Mouse (Mus musculus): ENCODE measurements at regions not wholly inside any gene's neighbourhood (a gene's known extent, or its start where the extent isn't known, plus 50 kb on each side); places are given as distances from the start of the nearest gene placed in this dataset.

DNA sequence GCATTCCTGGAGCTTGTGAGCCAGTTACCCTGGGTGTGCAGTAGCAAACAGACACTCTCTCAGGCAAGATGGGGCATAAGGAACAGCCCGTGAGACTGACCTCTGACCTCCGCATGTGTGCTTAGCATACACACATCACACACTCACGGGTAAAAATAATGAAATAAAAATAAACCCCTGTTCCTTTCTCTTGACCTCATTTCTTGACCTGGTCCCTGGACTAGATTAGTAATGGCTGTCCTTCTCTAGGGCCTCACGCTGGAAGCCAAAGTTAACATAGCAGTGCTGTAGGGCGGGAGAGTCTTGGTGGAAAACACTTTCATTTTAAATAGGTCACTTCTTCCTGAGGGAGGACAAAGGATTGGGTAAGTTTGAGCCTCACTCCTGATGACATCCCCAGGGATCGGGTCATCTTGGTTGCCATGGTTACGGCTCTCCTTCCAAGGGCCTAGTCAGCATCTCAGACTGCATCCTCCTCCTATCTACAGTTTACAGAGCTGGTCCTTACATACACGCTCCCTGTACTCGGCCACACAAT lies 59.4 kb upstream of the Errfi1 start:
- Histone ChIP-seq H3K79me2 (ENCODE audit: control insufficient read depth, insufficient read depth, low read length, poor library complexity) (no peaks in the 10 kb centered on the region), H3K36me3 (ENCODE audit: control insufficient read depth in 1 of 2, insufficient read depth in 2 of 2, low read length in 2 of 2) (0 out of 4 replicates have a peak, but pooled peaks cover 0 to 2% of the 10 kb centered on the region in 2 experiments), H3K4me1 (ENCODE audit: control insufficient read depth in 1 of 2, insufficient read depth in 2 of 2, low read length in 2 of 2) (no peaks in the 10 kb centered on the region), H3K4me3 (ENCODE audit: control insufficient read depth in 1 of 2, insufficient read depth in 1 of 2, low read depth in 2 of 2, low read length in 2 of 2) (no peak overlapping the region), H3K9ac (ENCODE audit: control insufficient read depth, low read depth, low read length, poor library complexity, severe bottlenecking) (no peak overlapping the region), H3K27ac (ENCODE audit: control insufficient read depth, low read depth, low read length) (no peak overlapping the region), H3K27me3 (ENCODE audit: control insufficient read depth in 1 of 2, insufficient read depth in 2 of 2, low read length in 2 of 2) (peaks cover 0 to 4% of the 10 kb centered on the region in 2 experiments; a peak in 2 of 4 replicates), H3K9me3 (replicated peaks; ENCODE audit: insufficient read depth, low read length) (no peaks in the 10 kb centered on the region)
- no peak for DNase-seq (ENCODE audit: low read depth, low spot score)
- TF ChIP-seq MYC (IDR thresholded peaks at IDR 0.05; ENCODE audit: low read depth, low read length) (no peak), JUND (IDR thresholded peaks at IDR 0.05; ENCODE audit: low read depth, low read length) (no peak), MYB (IDR thresholded peaks at IDR 0.05; ENCODE audit: low read depth, low read length) (no peak), SIN3A (IDR thresholded peaks at IDR 0.05; ENCODE audit: low read length) (no peak), POLR2A (IDR thresholded peaks at IDR 0.05; ENCODE audit: control insufficient read depth in 1 of 2, insufficient read depth in 1 of 2, low read depth in 1 of 2, low read length in 2 of 2, poor library complexity in 1 of 2) (no peak), POLR2AphosphoS2 (IDR thresholded peaks at IDR 0.05; ENCODE audit: low read length) (no peak), E2F4 (IDR thresholded peaks at IDR 0.05; ENCODE audit: borderline replicate concordance, low read depth, low read length) (no peak), RCOR1 (IDR thresholded peaks at IDR 0.05; ENCODE audit: low read depth, low read length) (no peak), HCFC1 (IDR thresholded peaks at IDR 0.05; ENCODE audit: low read depth, low read length) (no peak), MAX (IDR thresholded peaks at IDR 0.05; ENCODE audit: low read length) (no peak), MXI1 (IDR thresholded peaks at IDR 0.05; ENCODE audit: low read depth, low read length) (no peak), KAT2A (conservative IDR thresholded peaks at IDR 0.05; ENCODE audit: low read depth, low read length) (no peak), RAD21 (IDR thresholded peaks at IDR 0.05; ENCODE audit: low read depth, low read length) (no peak)

DNA sequence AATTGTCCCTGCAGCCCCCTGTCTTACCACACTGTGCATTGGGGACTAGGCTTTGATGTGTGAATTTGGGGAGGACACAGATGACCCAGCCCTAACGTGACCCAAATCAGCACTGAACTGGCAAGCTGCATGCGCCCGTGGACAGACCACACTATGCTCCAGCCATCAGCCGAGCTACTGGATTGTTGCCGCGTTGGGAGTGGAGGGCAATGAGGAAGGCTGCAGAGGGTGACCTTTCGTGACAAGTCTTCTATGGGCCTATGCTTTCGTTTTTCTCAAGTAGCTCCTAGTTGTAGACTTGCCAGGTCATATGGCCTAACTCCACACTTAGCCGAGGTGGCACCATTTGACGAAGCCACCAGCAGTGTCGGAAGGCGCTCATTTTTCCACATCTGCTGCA lies 60.6 kb upstream of the Errfi1 start:
- Histone ChIP-seq H3K36me3 (ENCODE audit: control insufficient read depth in 1 of 2, insufficient read depth in 2 of 2, low read length in 2 of 2) (no peaks in the 10 kb centered on the region), H3K79me2 (ENCODE audit: control insufficient read depth, insufficient read depth, low read length, poor library complexity) (no peaks in the 10 kb centered on the region), H3K27ac (ENCODE audit: control insufficient read depth, low read depth, low read length) (no peak overlapping the region), H3K27me3 (ENCODE audit: control insufficient read depth in 1 of 2, insufficient read depth in 2 of 2, low read length in 2 of 2) (peaks cover 0 to 2% of the 10 kb centered on the region in 2 experiments; a peak in 1 of 4 replicates), H3K4me1 (ENCODE audit: control insufficient read depth in 1 of 2, insufficient read depth in 2 of 2, low read length in 2 of 2) (no peaks in the 10 kb centered on the region), H3K9me3 (replicated peaks; ENCODE audit: insufficient read depth, low read length) (no peaks in the 10 kb centered on the region), H3K4me3 (ENCODE audit: control insufficient read depth in 1 of 2, insufficient read depth in 1 of 2, low read depth in 2 of 2, low read length in 2 of 2) (no peak overlapping the region), H3K9ac (ENCODE audit: control insufficient read depth, low read depth, low read length, poor library complexity, severe bottlenecking) (no peak overlapping the region)
- no peak for DNase-seq (ENCODE audit: low read depth, low spot score)
- TF ChIP-seq POLR2AphosphoS2 (IDR thresholded peaks at IDR 0.05; ENCODE audit: low read length), result no peak
- no peak for TF ChIP-seq TBP (IDR thresholded peaks at IDR 0.05; ENCODE audit: low read depth, low read length)
- no peak for TF ChIP-seq USF2 (IDR thresholded peaks at IDR 0.05; ENCODE audit: borderline replicate concordance in 1 of 2, insufficient read depth in 1 of 2, low read depth in 1 of 2, low read length in 2 of 2)
- no peak for TF ChIP-seq MEF2A (IDR thresholded peaks at IDR 0.05; ENCODE audit: extremely low read depth, insufficient replicate concordance, low read depth, low read length, poor library complexity, severe bottlenecking)
